Mouse (Mus musculus) CH12.LX (cell line): ENCODE measurements around the gene Depdc1b. TPM values are rescaled to one million over a fixed set of nuclear protein-coding genes. Genes with fewer than 3 reads are reported as not detected.

Experiments
- DNase-seq: peaks from one replicate; pipeline ENCODE4 v3.0.0-alpha.2; 2013; ENCODE audit errors: extremely low read depth
- H3K27ac ChIP-seq: 2 replicates; pipeline ENCODE4 v1.5.1; 2012; ENCODE audit warnings: low read depth, mild to moderate bottlenecking, control low read depth, moderate library complexity; ENCODE audit not compliant: insufficient read depth
- H3K27me3 ChIP-seq: replicated peaks from 2 replicates; pipeline ENCODE3; 2012; ENCODE audit warnings: inconsistent platforms
- H3K36me3 ChIP-seq, 2 experiments: replicated peaks in 1 of 2; 2 replicates each; pipeline versions ENCODE3 to v1.6.1; 2012; ENCODE audit warnings: inconsistent platforms in 1 of 2, low read length in 1 of 2, mild to moderate bottlenecking in 1 of 2, mixed read lengths in 1 of 2, moderate library complexity in 1 of 2; ENCODE audit not compliant: control insufficient read depth in 1 of 2, insufficient read depth in 1 of 2
- H3K4me1 ChIP-seq, 2 experiments: 2 replicates each; pipeline ENCODE4 v1.6.1; 2012; ENCODE audit warnings: inconsistent platforms in 1 of 2, moderate library complexity in 1 of 2; ENCODE audit not compliant: insufficient read depth in 2 of 2, control insufficient read depth in 1 of 2
- H3K4me2 ChIP-seq: 2 replicates; pipeline ENCODE4 v1.6.1; 2012; ENCODE audit warnings: low read depth, mild to moderate bottlenecking, control low read depth; ENCODE audit not compliant: poor library complexity, insufficient read depth, severe bottlenecking
- H3K4me3 ChIP-seq, 3 experiments: fragments of 150-350 bp in 1 of 3; sonication (generic) in 1 of 3; replicated peaks in 1 of 3; 2 replicates each; pipeline versions ENCODE3 to v1.5.1; 2011 to 2012; ENCODE audit warnings: low read depth in 2 of 3, low read length in 2 of 3, mild to moderate bottlenecking in 2 of 3, moderate library complexity in 2 of 3, control low read depth in 1 of 3, improper control_type of control experiment in 1 of 3, inconsistent platforms in 1 of 3, mixed read lengths in 1 of 3; ENCODE audit not compliant: poor library complexity in 1 of 3
- H3K79me2 ChIP-seq: replicated peaks from 2 replicates; pipeline ENCODE4 v1.6.1; 2012; ENCODE audit warnings: mild to moderate bottlenecking, moderate library complexity; ENCODE audit not compliant: control insufficient read depth, poor library complexity, insufficient read depth, severe bottlenecking; ENCODE audit errors: extremely low read depth
- H3K9ac ChIP-seq: 2 replicates; pipeline ENCODE4 v1.6.1; 2012; ENCODE audit warnings: low read depth, mild to moderate bottlenecking, control low read depth, moderate library complexity; ENCODE audit not compliant: insufficient read depth
- H3K9me3 ChIP-seq: replicated peaks from 2 replicates; pipeline ENCODE3; 2012; ENCODE audit warnings: low read length, inconsistent platforms, mixed read lengths
- BHLHE40 ChIP-seq: IDR thresholded peaks from 2 replicates; pipeline ENCODE4 v1.6.1; 2011; ENCODE audit warnings: mild to moderate bottlenecking, low read depth, low read length, improper control_type of control experiment
- CHD2 ChIP-seq: IDR thresholded peaks from 2 replicates; pipeline ENCODE4 v1.6.1; 2011; ENCODE audit warnings: low read length, improper control_type of control experiment
- E2F4 ChIP-seq: IDR thresholded peaks from 2 replicates; pipeline ENCODE4 v1.6.1; 2011; ENCODE audit warnings: low read depth, low read length, improper control_type of control experiment; ENCODE audit not compliant: insufficient replicate concordance
- ELF1 ChIP-seq: IDR thresholded peaks from 2 replicates; pipeline ENCODE4 v1.6.1; 2014; ENCODE audit warnings: low read depth, mild to moderate bottlenecking, inconsistent platforms, low read length, improper control_type of control experiment
- ETS1 ChIP-seq: conservative IDR thresholded peaks from 2 replicates; pipeline ENCODE4 v1.6.1; 2012; ENCODE audit warnings: low read depth, mild to moderate bottlenecking, inconsistent platforms, low read length, improper control_type of control experiment, moderate library complexity
- GABPA ChIP-seq: IDR thresholded peaks from 2 replicates; pipeline ENCODE4 v1.6.1; 2012; ENCODE audit warnings: low read depth, low read length, improper control_type of control experiment, inconsistent platforms; ENCODE audit not compliant: insufficient replicate concordance
- HCFC1 ChIP-seq: IDR thresholded peaks from 2 replicates; pipeline ENCODE4 v1.6.1; 2012; ENCODE audit warnings: low read depth, mild to moderate bottlenecking, inconsistent platforms, low read length, improper control_type of control experiment
- IRF4 ChIP-seq: IDR thresholded peaks from 2 replicates; pipeline ENCODE4 v1.6.1; 2014; ENCODE audit warnings: low read depth, mild to moderate bottlenecking, inconsistent platforms, low read length, improper control_type of control experiment
- JUN ChIP-seq: IDR thresholded peaks from 2 replicates; pipeline ENCODE4 v1.6.1; 2011; ENCODE audit warnings: low read depth, mild to moderate bottlenecking, low read length, improper control_type of control experiment, moderate library complexity; ENCODE audit not compliant: insufficient read depth
- JUND ChIP-seq: conservative IDR thresholded peaks from 2 replicates; pipeline ENCODE4 v1.6.1; 2011; ENCODE audit warnings: low read depth, low read length, improper control_type of control experiment
- KAT2A ChIP-seq: IDR thresholded peaks from 2 replicates; pipeline ENCODE4 v1.6.1; 2012; ENCODE audit warnings: low read length, improper control_type of control experiment, inconsistent platforms; ENCODE audit not compliant: insufficient replicate concordance
- MAFK ChIP-seq: IDR thresholded peaks from 2 replicates; pipeline ENCODE4 v1.6.1; 2011; ENCODE audit warnings: low read length, improper control_type of control experiment; ENCODE audit not compliant: insufficient replicate concordance
- MAX ChIP-seq: IDR thresholded peaks from 2 replicates; pipeline ENCODE4 v1.6.1; 2011; ENCODE audit warnings: low read length, improper control_type of control experiment
- MAZ ChIP-seq: IDR thresholded peaks from 2 replicates; pipeline ENCODE4 v1.6.1; 2012; ENCODE audit warnings: low read depth, mild to moderate bottlenecking, inconsistent platforms, low read length, improper control_type of control experiment, moderate library complexity
- MEF2A ChIP-seq: IDR thresholded peaks from 2 replicates; pipeline ENCODE4 v1.6.1; 2014; ENCODE audit warnings: low read depth, mild to moderate bottlenecking, inconsistent platforms, low read length, improper control_type of control experiment, borderline replicate concordance
- MXI1 ChIP-seq: IDR thresholded peaks from 2 replicates; pipeline ENCODE4 v1.6.1; 2011; ENCODE audit warnings: mild to moderate bottlenecking, low read depth, low read length, improper control_type of control experiment
- MYC ChIP-seq: IDR thresholded peaks from 2 replicates; pipeline ENCODE4 v1.6.1; 2011; ENCODE audit warnings: low read depth, mild to moderate bottlenecking, improper control_type of control experiment, low read length
- NELFE ChIP-seq: IDR thresholded peaks from 2 replicates; pipeline ENCODE4 v1.6.1; 2011; ENCODE audit warnings: low read depth, low read length, improper control_type of control experiment
- NRF1 ChIP-seq: IDR thresholded peaks from 2 replicates; pipeline ENCODE4 v1.6.1; 2014; ENCODE audit warnings: low read depth, mild to moderate bottlenecking, inconsistent platforms, low read length, improper control_type of control experiment, moderate library complexity
- PAX5 ChIP-seq: IDR thresholded peaks from 2 replicates; pipeline ENCODE4 v1.6.1; 2012; ENCODE audit warnings: low read length, inconsistent platforms, mixed read lengths
- POLR2A ChIP-seq: IDR thresholded peaks from 2 replicates; pipeline ENCODE4 v1.6.1; 2011; ENCODE audit warnings: low read depth, mild to moderate bottlenecking, improper control_type of control experiment, low read length
- POLR2AphosphoS2 ChIP-seq: IDR thresholded peaks from 2 replicates; pipeline ENCODE4 v1.6.1; 2011; ENCODE audit warnings: low read depth, low read length, improper control_type of control experiment
- RAD21 ChIP-seq: IDR thresholded peaks from 2 replicates; pipeline ENCODE4 v1.6.1; 2011; ENCODE audit warnings: low read depth, mild to moderate bottlenecking, low read length, improper control_type of control experiment, moderate library complexity
- RCOR1 ChIP-seq: conservative IDR thresholded peaks from 2 replicates; pipeline ENCODE4 v1.6.1; 2012; ENCODE audit warnings: low read depth, mild to moderate bottlenecking, inconsistent platforms, low read length, improper control_type of control experiment
- SIN3A ChIP-seq: IDR thresholded peaks from 2 replicates; pipeline ENCODE4 v1.6.1; 2012; ENCODE audit warnings: low read length, improper control_type of control experiment, inconsistent platforms
- SMC3 ChIP-seq: IDR thresholded peaks from 2 replicates; pipeline ENCODE4 v1.6.1; 2011; ENCODE audit warnings: low read depth, low read length, improper control_type of control experiment
- TBP ChIP-seq: conservative IDR thresholded peaks from 2 replicates; pipeline ENCODE4 v1.6.1; 2011; ENCODE audit warnings: low read depth, low read length, improper control_type of control experiment
- UBTF ChIP-seq: IDR thresholded peaks from 2 replicates; pipeline ENCODE4 v1.6.1; 2012; ENCODE audit warnings: low read depth, mild to moderate bottlenecking, inconsistent platforms, low read length, improper control_type of control experiment, moderate library complexity
- USF2 ChIP-seq: conservative IDR thresholded peaks from 2 replicates; pipeline ENCODE4 v1.6.1; 2011; ENCODE audit warnings: low read depth, low read length, improper control_type of control experiment
- ZC3H11A ChIP-seq: IDR thresholded peaks from 2 replicates; pipeline ENCODE4 v1.6.1; 2012; ENCODE audit warnings: low read depth, mild to moderate bottlenecking, inconsistent platforms, low read length, improper control_type of control experiment
- ZKSCAN1 ChIP-seq: IDR thresholded peaks from 2 replicates; pipeline ENCODE4 v1.6.1; 2012; ENCODE audit warnings: low read depth, inconsistent platforms, low read length, improper control_type of control experiment, borderline replicate concordance
- ZMIZ1 ChIP-seq: IDR thresholded peaks from 2 replicates; pipeline ENCODE4 v1.6.1; 2012; ENCODE audit warnings: low read depth, mild to moderate bottlenecking, inconsistent platforms, low read length, improper control_type of control experiment
- ZNF384 ChIP-seq: IDR thresholded peaks from 2 replicates; pipeline ENCODE4 v1.6.1; 2012; ENCODE audit warnings: low read depth, low read length, improper control_type of control experiment, inconsistent platforms
- dilution Hi-C: fragments of 300-500 bp; cut with MboI; formaldehyde crosslinking; loops from 2 replicates; pipeline ENCODE4 v1.14.3; 2020; ENCODE audit warnings: low sequenced_read_pairs; ENCODE audit not compliant: extremely low pct_unique_long_range_greater_than_20kb, extremely low pct_ligation_motif_present
- in situ Hi-C: fragments of 300-500 bp; cut with MboI; formaldehyde crosslinking; loops from 3 replicates; pipeline ENCODE4 v1.14.3; 2019; ENCODE audit warnings: low sequenced_read_pairs, low pct_ligation_motif_present, low pct_unique_long_range_greater_than_20kb, mixed read lengths
- polyA plus RNA-seq: library from polyadenylated mRNA; unstranded; fragments of >175 nt; gene quantifications from 2 replicates; pipeline ENCODE4 v1.2.1, GENCODE M21; 2012; ENCODE audit warnings: low read depth; ENCODE audit not compliant: insufficient read length
- total RNA-seq, 2 experiments: library from RNA; depleted of rRNA; stranded (reverse); fragments of 300-350 nt in 1 of 2; fragments of >200 nt in 1 of 2; gene quantifications; 2 replicates each; pipeline ENCODE4 v1.2.3; 2012 to 2014

Depdc1b gene
- total and polyA plus RNA-seq, 3 experiments: 11.1 to 17.8 (median 15.7) TPM

GRCm38 (mm10) chr13:108386058-108386457 lies 69.9 kb downstream of the Depdc1b start:
- Histone ChIP-seq H3K27me3 (no peaks in the 10 kb centered on the region), H3K4me1 (no peaks in the 10 kb centered on the region)
- no peak for DNase-seq
- dilution Hi-C loops: no loop called here
- no peak for TF ChIP-seq HCFC1
- TF ChIP-seq KAT2A: no peak
- no peak for TF ChIP-seq MYC
- no peak for TF ChIP-seq NELFE
- no peak for TF ChIP-seq ZKSCAN1
- no peak for TF ChIP-seq SIN3A
- TF ChIP-seq POLR2AphosphoS2: no peak
- no peak for TF ChIP-seq NRF1
- no peak for TF ChIP-seq PAX5
- TF ChIP-seq UBTF: no peak
- TF ChIP-seq SMC3: no peak
- TF ChIP-seq MAX: no peak
- no peak for TF ChIP-seq BHLHE40
- TF ChIP-seq USF2: no peak
- TF ChIP-seq RAD21: no peak
- TF ChIP-seq POLR2A: no peak
- TF ChIP-seq JUN: no peak
- no peak for TF ChIP-seq MAZ
- TF ChIP-seq, all 38 proteins: peak for 0
- H3K27ac ChIP-seq: no peak overlapping the region
- peaks cover 16 to 78% of the 10 kb centered on the region in 2 experiments for H3K36me3 ChIP-seq
- in situ Hi-C loops: no loop called here
- H3K9me3 ChIP-seq: no peaks in the 10 kb centered on the region
- H3K79me2 ChIP-seq: no peaks in the 10 kb centered on the region
- H3K9ac ChIP-seq: no peak overlapping the region
- H3K4me3 ChIP-seq: no peak overlapping the region
- no peak overlapping the region for H3K4me2 ChIP-seq

GRCm38 (mm10) chr13:108390565-108390964 lies 74.4 kb downstream of the Depdc1b start:
- Histone ChIP-seq H3K27ac (no peak overlapping the region), H3K4me2 (no peak overlapping the region), H3K4me3 (no peak overlapping the region), H3K79me2 (no peaks in the 10 kb centered on the region), H3K9me3 (no peaks in the 10 kb centered on the region), H3K9ac (no peak overlapping the region), H3K4me1 (no peaks in the 10 kb centered on the region), H3K27me3 (no peaks in the 10 kb centered on the region), H3K36me3 (peaks cover 10 to 58% of the 10 kb centered on the region in 2 experiments)
- in situ Hi-C loops: no loop called here
- DNase-seq: peak; percentile 71
- dilution Hi-C loops: no loop called here
- TF ChIP-seq JUN (no peak), ZC3H11A (peak; percentile 73), ETS1 (no peak), SMC3 (peak; percentile 90), MXI1 (no peak), GABPA (no peak), RCOR1 (no peak), BHLHE40 (no peak), ZNF384 (no peak), POLR2A (no peak), PAX5 (no peak), NELFE (no peak), HCFC1 (no peak), JUND (no peak), MAFK (no peak), SIN3A (0 out of 2 replicates have a peak, but pooled peaks have one; percentile 27), CHD2 (no peak), RAD21 (peak; percentile 93), MEF2A (no peak), KAT2A (no peak), ZMIZ1 (no peak), IRF4 (peak; percentile 28; the same call in 1 of the 2 replicates), ELF1 (peak; percentile 32; the same call in 1 of the 2 replicates), E2F4 (no peak), MAX (no peak), TBP (no peak)
